Mouse (Mus musculus): ENCODE measurements around the gene Spaca9. TPM values are rescaled to one million over a fixed set of nuclear protein-coding genes. Genes with fewer than 3 reads are reported as not detected.

Spaca9 gene
- polyA plus RNA-seq, 1 experiment, result 1.8 TPM

DNA sequence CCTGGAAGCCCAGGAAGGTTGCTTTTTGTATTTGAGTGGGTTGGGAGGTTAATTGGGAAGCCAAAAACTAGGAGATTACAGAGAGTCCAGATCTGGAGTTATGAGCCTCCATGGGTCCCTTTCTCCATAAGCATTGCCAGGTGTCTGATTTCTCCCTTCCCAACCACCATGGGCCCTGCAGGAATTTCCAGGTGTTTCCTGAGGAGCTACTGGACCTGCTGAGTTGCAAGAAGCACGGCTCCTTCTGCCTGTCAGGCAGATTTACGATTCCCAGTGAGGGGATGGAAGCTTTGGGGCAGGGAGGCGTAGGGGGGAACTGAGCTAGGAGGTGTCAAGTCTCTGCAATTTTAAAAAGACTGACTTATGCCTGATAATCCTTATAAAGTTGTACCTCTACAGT, 33.7 kb downstream of the Spaca9 start:
- no peak for DNase-seq (ENCODE audit: low spot score)

DNA sequence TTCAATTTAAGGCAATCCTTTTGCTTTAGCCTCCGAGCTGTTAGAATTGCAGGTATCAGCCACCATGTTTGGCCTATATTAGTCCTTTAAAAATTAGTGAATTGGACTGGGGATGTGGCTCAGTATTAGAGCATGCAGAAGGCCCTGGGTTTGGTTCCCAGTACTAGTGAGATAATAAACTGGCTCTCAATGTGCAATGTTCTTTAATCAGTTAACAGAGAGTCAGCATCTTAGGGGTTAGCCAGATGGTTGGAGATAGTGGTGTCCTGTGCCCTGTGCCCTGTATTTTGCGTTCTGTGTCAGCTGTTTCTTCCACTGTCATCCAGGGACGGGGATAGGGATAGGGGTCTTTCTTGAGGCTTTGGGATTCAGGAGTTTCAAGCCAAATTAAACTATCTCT, 36.6 kb downstream of the Spaca9 start:
- DNase-seq (ENCODE audit: low spot score), result no peak

DNA sequence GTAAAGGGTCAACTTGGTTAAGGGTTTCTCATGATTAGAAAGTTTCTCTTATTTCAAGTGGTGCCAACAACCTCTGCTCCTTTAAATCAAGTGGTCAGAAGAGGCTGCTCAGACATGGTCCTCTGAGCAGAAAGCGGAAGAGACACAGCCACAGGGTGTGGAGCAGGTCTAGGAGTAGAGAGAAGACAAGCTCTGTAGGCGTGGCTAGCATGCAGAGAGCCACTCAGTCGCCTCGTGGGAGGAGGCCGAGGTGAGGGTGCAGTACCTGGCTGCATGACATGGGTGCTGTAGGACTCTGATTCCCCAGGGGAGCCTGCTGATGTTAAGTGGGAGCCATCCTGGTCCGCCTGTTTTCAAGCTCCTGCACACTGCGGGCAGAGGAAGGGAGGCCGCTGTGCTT, 43.3 kb downstream of the Spaca9 start:
- DNase-seq (ENCODE audit: low spot score), result no peak

DNA sequence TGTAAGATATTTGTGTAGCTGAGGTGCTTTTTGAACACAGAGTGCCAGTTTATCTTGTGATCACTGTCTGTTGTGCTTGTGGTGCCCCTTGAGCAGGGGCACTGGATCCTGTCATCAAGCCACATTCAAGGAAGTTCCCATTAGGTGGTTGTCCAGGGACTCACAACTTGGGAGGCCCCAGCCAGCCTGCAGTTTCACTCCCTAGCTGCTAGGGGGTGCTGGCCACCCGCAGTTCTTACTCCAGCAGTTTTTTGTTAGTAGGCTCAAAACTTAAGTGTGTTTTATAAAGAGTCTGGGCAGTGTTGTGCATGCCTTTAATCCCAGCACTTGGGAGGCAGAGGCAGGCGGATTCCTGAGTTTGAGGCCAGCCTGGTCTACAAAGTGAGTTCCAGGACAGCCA, 45.2 kb downstream of the Spaca9 start:
- DNase-seq (ENCODE audit: low spot score), result no peak

DNA sequence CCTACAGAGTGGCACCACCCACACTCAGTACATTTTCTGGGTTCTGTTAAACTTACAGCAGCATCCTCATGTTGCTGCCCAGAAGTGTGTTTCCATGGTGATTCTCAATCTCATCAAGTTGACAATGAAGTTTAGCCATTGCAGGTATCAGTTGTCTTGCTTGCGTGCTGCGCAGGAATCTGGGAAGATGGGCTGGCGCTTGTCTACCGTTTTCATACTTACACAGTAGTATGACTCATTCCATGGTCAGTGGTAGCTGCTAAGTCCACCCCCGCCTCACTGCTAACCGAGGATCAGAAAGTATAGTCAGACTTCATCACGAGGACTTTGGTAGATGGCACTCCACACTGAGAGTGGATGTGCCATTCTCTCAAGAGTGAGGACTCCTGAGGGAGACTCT, 46.2 kb downstream of the Spaca9 start:
- DNase-seq (ENCODE audit: low spot score), result no peak

DNA sequence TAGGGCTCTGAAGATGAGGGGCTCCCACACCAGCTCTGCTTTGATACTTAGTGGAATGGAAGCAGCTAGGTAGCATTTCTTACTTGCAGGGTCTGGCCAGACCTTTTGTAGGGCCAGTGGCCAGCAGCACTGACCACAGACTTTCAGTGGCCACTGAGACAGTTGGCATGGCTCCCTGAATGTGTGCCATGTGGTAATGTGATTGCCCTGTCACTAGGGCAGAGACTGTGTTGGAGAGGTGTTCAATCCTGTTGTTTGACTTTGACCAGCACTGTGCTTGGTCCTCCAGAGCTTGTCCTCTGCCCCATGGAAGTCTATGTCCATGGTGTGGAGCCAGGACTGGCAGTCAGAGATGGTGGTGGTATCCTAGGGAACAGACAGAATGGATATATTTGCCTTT, 49.0 kb downstream of the Spaca9 start:
- DNase-seq (ENCODE audit: low spot score), result no peak

DNA sequence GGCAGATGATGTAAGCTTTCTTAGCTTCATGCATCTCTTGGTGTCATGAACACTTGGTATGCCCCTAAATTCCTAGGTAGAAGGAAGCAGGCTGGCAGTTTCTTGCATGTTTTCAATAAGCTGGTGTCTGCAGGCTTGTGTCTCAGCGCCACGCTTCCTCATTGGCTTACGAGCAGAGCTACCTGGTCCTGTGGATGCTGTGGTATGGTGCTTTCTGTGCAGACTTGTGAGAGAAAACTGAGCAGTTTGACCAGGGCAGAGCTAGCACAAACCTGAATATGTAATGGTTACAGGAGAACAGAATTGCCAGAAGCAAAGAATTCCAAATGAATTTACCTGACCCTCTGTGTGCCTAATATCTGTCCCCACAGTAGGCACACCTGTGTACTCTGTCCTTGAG, 56.4 kb downstream of the Spaca9 start:
- DNase-seq (ENCODE audit: low spot score), result no peak

Other genes starting within 250 kb of the Spaca9 start
- gene 1700007K13Rik, start 233.4 kb downstream of the Spaca9 start, polyA plus RNA-seq (2012; rRNA removed), result 1.8 and 2.2 TPM in 2 replicates
- 28.2 and 30.9 TPM in 2 replicates for gene Mrps2, start 231.7 kb downstream of the Spaca9 start, polyA plus RNA-seq (2012; rRNA removed)
- 3.2 and 4.0 TPM in 2 replicates for gene Gbgt1, start 202.8 kb downstream of the Spaca9 start, polyA plus RNA-seq (2012; rRNA removed)
- 0.55 and 1.6 TPM in 2 replicates for gene Gm10134, start 193.6 kb downstream of the Spaca9 start, polyA plus RNA-seq (2012; rRNA removed)
- gene Ralgds, start 186.6 kb downstream of the Spaca9 start, polyA plus RNA-seq (2012; rRNA removed), result 50.7 and 65.6 TPM in 2 replicates
- 0.07 and 0.44 TPM in 2 replicates for gene Cel, start 136.3 kb downstream of the Spaca9 start, polyA plus RNA-seq (2012; rRNA removed)
- 21.3 and 21.7 TPM in 2 replicates for gene Gtf3c5, start 116.0 kb downstream of the Spaca9 start, polyA plus RNA-seq (2012; rRNA removed)
- gene Gfi1b, start 77.7 kb downstream of the Spaca9 start, polyA plus RNA-seq (2012; rRNA removed), result 0.10 and 0.16 TPM in 2 replicates
- 11.3 and 13.6 TPM in 2 replicates for gene Tsc1, start 58.5 kb downstream of the Spaca9 start, polyA plus RNA-seq (2012; rRNA removed)
- gene Ak8, start 437 bp upstream of the Spaca9 start, polyA plus RNA-seq (2012; rRNA removed), result 0.77 and 0.92 TPM in 2 replicates
- 7.2 and 9.2 TPM in 2 replicates for gene Gtf3c4, start 140.6 kb upstream of the Spaca9 start, polyA plus RNA-seq (2012; rRNA removed)
- 6.4 and 6.5 TPM in 2 replicates for gene Ddx31, start 140.7 kb upstream of the Spaca9 start, polyA plus RNA-seq (2012; rRNA removed)
- gene Barhl1, start 216.9 kb upstream of the Spaca9 start, polyA plus RNA-seq (2012; rRNA removed), result 0.06 TPM in 1 of 2 replicates, not detected in the other